Mouse (Mus musculus) lung, postnatal 25 days (tissue): ENCODE results near the gene Tom1l2.

ENCODE experiments used
- DNase-seq: peaks from one replicate; pipeline ENCODE4 v3.0.0; 2022; ENCODE audit warnings: low spot score

Tom1l2 gene

GRCm38 (mm10) chr11:60231951-60232350 is 120.8 kb downstream of the Tom1l2 start:
- DNase-seq, result no peak

GRCm38 (mm10) chr11:60231326-60231725 is 121.4 kb downstream of the Tom1l2 start:
- no peak for DNase-seq

- no peak for DNase-seq
Observed at GRCm38 (mm10) chr11:60230512-60230911, 122.2 kb downstream of the Tom1l2 start.

- peak; percentile 84 for DNase-seq
Observed at GRCm38 (mm10) chr11:60229821-60230220, 122.9 kb downstream of the Tom1l2 start.

- DNase-seq, result no peak
Observed at GRCm38 (mm10) chr11:60228525-60228924, 124.2 kb downstream of the Tom1l2 start.

- no peak for DNase-seq
Observed at GRCm38 (mm10) chr11:60225874-60226273, 126.8 kb downstream of the Tom1l2 start.

- no peak for DNase-seq
Observed at GRCm38 (mm10) chr11:60224676-60225075, 128.0 kb downstream of the Tom1l2 start.

- peak; percentile 86 for DNase-seq
Observed at GRCm38 (mm10) chr11:60222469-60223236, 130.1 kb downstream of the Tom1l2 start, which contains the start of gene Srebf1. Gene Srebf1, minus strand, starts transcription at chr11:60222581.

GRCm38 (mm10) chr11:60222085-60222468 is 130.6 kb downstream of the Tom1l2 start:
- no peak for DNase-seq

- no peak for DNase-seq
Observed at GRCm38 (mm10) chr11:60221425-60221824, 131.3 kb downstream of the Tom1l2 start.

GRCm38 (mm10) chr11:60220291-60220804 is 132.4 kb downstream of the Tom1l2 start:
- DNase-seq, result peak; percentile 91

GRCm38 (mm10) chr11:60219609-60220008 is 133.1 kb downstream of the Tom1l2 start:
- peak; percentile 55 for DNase-seq

- no peak for DNase-seq
Observed at GRCm38 (mm10) chr11:60217467-60217866, 135.2 kb downstream of the Tom1l2 start.

GRCm38 (mm10) chr11:60216671-60217070 is 136.0 kb downstream of the Tom1l2 start:
- no peak for DNase-seq

GRCm38 (mm10) chr11:60213266-60213665 is 139.4 kb downstream of the Tom1l2 start:
- no peak for DNase-seq

- DNase-seq, result no peak
Observed at GRCm38 (mm10) chr11:60211761-60212160, 140.9 kb downstream of the Tom1l2 start.

- DNase-seq, result no peak
Observed at GRCm38 (mm10) chr11:60211152-60211551, 141.6 kb downstream of the Tom1l2 start.

GRCm38 (mm10) chr11:60210305-60210724 is 142.4 kb downstream of the Tom1l2 start:
- peak; percentile 96 for DNase-seq

- DNase-seq, result no peak
Observed at GRCm38 (mm10) chr11:60209933-60210249, 142.8 kb downstream of the Tom1l2 start.

GRCm38 (mm10) chr11:60209217-60209932 is 143.3 kb downstream of the Tom1l2 start:
- peak; percentile 75 for DNase-seq

- DNase-seq, result no peak
Observed at GRCm38 (mm10) chr11:60208712-60209111, 144.0 kb downstream of the Tom1l2 start.

- DNase-seq, result no peak
Observed at GRCm38 (mm10) chr11:60208201-60208600, 144.5 kb downstream of the Tom1l2 start.

GRCm38 (mm10) chr11:60206207-60206606 is 146.5 kb downstream of the Tom1l2 start:
- peak; percentile 54 for DNase-seq
